Mouse (Mus musculus): ENCODE results near the gene Art1.

DNA sequence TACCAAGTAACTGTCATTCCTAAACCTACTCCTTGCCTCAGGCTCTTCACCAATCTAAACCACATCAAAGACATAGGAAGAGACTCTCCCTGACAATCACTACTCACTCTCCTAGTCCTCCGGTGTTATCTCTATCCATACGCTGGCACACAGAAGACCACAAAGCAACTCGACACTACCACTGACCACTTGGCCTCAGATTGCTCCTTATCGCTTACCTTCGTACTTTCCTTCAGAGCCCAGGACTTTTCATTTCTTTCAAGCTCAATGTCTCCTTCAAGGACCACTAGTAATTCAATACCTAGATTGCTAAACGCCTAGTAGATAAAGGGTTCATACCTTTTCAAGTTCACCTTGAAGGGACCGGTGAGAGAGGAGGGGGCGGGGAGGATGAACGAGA lies 37.7 kb upstream of the Art1 start:
- TF ChIP-seq CTCF (IDR thresholded peaks at IDR 0.05) (no peak), EP300 (IDR thresholded peaks at IDR 0.05) (no peak)
